Mouse (Mus musculus) heart, embryonic 16.5 days (tissue): ENCODE measurements around the gene Abca15. TPM values are rescaled to one million over a fixed set of nuclear protein-coding genes. Genes with fewer than 3 reads are reported as not detected.

Experiments used
- ATAC-seq: fragments of 200-750 bp; cut with Nextera tagmentation; replicated peaks from 2 replicates; pipeline ENCODE4 v1.8.0; 2017; ENCODE audit warnings: moderate number of reproducible peaks; ENCODE audit not compliant: insufficient read depth, low FRiP score; ENCODE audit errors: extremely low read depth
- H3K27ac ChIP-seq: fragments of 300-500 bp; sonication (generic); 2 replicates; pipeline ENCODE4 v1.5.1; 2014; ENCODE audit warnings: mild to moderate bottlenecking, low read length, control low read depth, moderate library complexity
- H3K27me3 ChIP-seq: fragments of 300-500 bp; sonication (generic); 2 replicates; pipeline ENCODE4 v1.6.1; 2014; ENCODE audit warnings: low read length, mixed read lengths; ENCODE audit not compliant: control insufficient read depth, insufficient read depth
- H3K36me3 ChIP-seq: fragments of 300-500 bp; sonication (generic); 2 replicates; pipeline ENCODE4 v1.6.1; 2014; ENCODE audit not compliant: control insufficient read depth, insufficient read depth
- H3K4me1 ChIP-seq: fragments of 300-500 bp; sonication (generic); 2 replicates; pipeline ENCODE4 v1.6.1; 2014; ENCODE audit warnings: low read length, mixed read lengths; ENCODE audit not compliant: control insufficient read depth, insufficient read depth
- H3K4me2 ChIP-seq: fragments of 300-500 bp; sonication (generic); 2 replicates; pipeline ENCODE4 v1.6.1; 2014; ENCODE audit warnings: low read depth, mild to moderate bottlenecking, control low read depth, low read length
- H3K4me3 ChIP-seq: fragments of 300-500 bp; sonication (generic); 2 replicates; pipeline ENCODE4 v1.5.1; 2014; ENCODE audit warnings: mild to moderate bottlenecking, control low read depth, low read length
- H3K9ac ChIP-seq: fragments of 300-500 bp; sonication (generic); 2 replicates; pipeline ENCODE4 v1.6.1; 2014; ENCODE audit warnings: low read length, control low read depth
- H3K9me3 ChIP-seq: fragments of 300-500 bp; sonication (generic); replicated peaks from 2 replicates; pipeline ENCODE4 v1.6.1; 2016; ENCODE audit warnings: low read length; ENCODE audit not compliant: control insufficient read depth
- WGBS: fragments of 180-500 bp; shearing (Covaris S2); extraction: QIAGEN DNeasy Blood & Tissue Kit; methylation state at CpG from one replicate; pipeline ENCODE4 v1.1.7; 2014; 5-methylcytosine and 5-hydroxymethylcytosine counted together
- polyA plus RNA-seq: library from polyadenylated mRNA; unstranded; fragments of >200 nt; fragmentation: Nextera tagmentation; extraction: Ambion mirVana; gene quantifications from 2 replicates; pipeline ENCODE4 v1.2.1, GENCODE M21; 2015

Gene Abca15
- polyA plus RNA-seq, 1 experiment from 2014 or later = 0.11 TPM

DNA sequence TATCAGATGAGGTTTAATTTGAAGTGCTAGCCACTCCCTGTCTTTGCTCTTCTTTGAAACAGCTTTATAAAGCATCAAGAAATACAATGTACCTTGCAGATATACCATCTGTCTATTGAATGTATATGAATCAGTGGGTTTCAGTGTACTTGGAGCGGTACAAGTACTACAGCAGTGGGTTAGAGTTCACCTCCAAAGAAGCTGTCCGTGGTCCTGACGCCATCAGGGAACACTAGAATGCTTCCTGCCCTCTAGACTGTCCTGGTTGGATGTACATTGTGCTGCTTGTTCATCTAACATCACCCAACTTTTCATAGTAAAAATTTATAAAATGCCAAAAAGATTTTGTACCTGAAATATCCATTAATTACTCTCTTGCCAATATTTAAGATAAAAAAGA, 98.2 kb downstream of the Abca15 start:
- H3K4me3 ChIP-seq = no peak overlapping the region
- no peaks in the 10 kb centered on the region for H3K9me3 ChIP-seq
- no peaks in the 10 kb centered on the region for H3K4me1 ChIP-seq
- H3K9ac ChIP-seq = no peak overlapping the region
- H3K27me3 ChIP-seq = no peaks in the 10 kb centered on the region
- 27% methylated on average over 3 of the region's 3 CpGs for WGBS
- H3K27ac ChIP-seq = no peak overlapping the region
- ATAC-seq = no peak
- H3K36me3 ChIP-seq = no peaks in the 10 kb centered on the region
- H3K4me2 ChIP-seq = no peak overlapping the region

DNA sequence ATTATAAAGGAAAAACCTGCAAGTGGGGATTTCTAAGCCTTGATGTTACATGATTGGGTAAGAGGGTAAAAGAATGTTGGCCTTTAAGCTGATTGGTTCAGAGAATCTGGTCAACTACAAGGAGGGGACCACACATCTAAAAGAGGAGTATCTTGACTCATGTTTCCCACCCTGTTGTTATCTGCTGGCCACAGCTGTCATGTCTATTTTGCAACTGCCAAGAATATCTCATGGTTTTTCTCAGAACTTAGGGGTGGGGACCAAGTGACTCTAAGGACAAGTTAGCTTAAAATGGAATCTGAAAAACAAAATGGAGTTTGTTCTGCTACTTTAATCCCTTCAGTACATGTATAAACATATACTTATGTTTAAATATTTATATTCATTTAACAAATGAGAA, 103.0 kb downstream of the Abca15 start:
- Histone ChIP-seq H3K4me2 (no peak overlapping the region), H3K27ac (no peak overlapping the region), H3K36me3 (no peaks in the 10 kb centered on the region), H3K9me3 (no peaks in the 10 kb centered on the region), H3K4me3 (no peak overlapping the region), H3K27me3 (no peaks in the 10 kb centered on the region), H3K4me1 (no peaks in the 10 kb centered on the region), H3K9ac (no peak overlapping the region)
- ATAC-seq = no peak

Other genes with a start within 250 kb of the Abca15 start
- gene Dnah3, start 233.4 kb upstream of the Abca15 start, polyA plus RNA-seq = 0.12 and 0.32 TPM in 2 replicates
- 29.9 and 39.9 TPM in 2 replicates for gene Tmem159, start 226.3 kb upstream of the Abca15 start, polyA plus RNA-seq
- not detected in 2 replicates for gene Zp2, start 183.4 kb upstream of the Abca15 start, polyA plus RNA-seq
- 0.09 TPM in 1 of 2 replicates, not detected in the other for gene Anks4b, start 154.8 kb upstream of the Abca15 start, polyA plus RNA-seq
- gene Crym, start 126.6 kb upstream of the Abca15 start, polyA plus RNA-seq = 1.1 and 2.0 TPM in 2 replicates
- not detected in 2 replicates for gene Abca14, start 124.7 kb upstream of the Abca15 start, polyA plus RNA-seq
- not detected in 2 replicates for gene Abca16, start 81.0 kb downstream of the Abca15 start, polyA plus RNA-seq